Mouse (Mus musculus) neural tube, postnatal 0 days (tissue): ENCODE data around the gene Osr1. TPM values are rescaled to one million over a fixed set of nuclear protein-coding genes. Genes with fewer than 3 reads are reported as not detected.

Experiments
- polyA plus RNA-seq: library from polyadenylated mRNA; unstranded; fragments of >200 nt; fragmentation: Nextera tagmentation; extraction: Ambion mirVana; gene quantifications from 2 replicates; pipeline ENCODE4 v1.2.1, GENCODE M21; 2015

Gene Osr1
- polyA plus RNA-seq = 6.4 and 11.7 TPM in 2 replicates

DNA sequence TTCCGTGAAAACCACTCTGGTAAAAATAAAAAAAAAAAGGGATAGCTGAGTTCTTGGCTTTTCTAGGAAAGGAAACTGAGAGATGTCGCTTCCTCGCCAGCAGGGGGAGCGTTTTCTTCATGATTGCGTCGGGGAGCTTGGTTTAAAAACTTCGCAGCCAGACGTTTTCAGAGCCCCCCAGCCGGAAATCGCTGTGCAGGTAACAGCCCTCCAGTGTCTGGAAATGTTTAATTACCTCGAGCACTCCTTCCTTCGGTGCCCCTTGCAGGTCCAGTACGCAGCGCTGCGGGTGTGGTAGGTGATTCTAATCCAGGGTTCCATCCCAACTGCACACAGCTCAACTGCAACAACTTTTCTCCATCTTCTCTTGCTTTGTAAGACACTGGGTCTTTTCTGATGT, at the start of gene Osr1:
Gene Osr1 (plus strand): TSS at position 146 of the 400 bp plus-strand sequence.

